Mouse (Mus musculus) inflammation-experienced regulatory T-cells (primary cell): ENCODE measurements around the gene Primpol. TPM values are rescaled to one million over a fixed set of nuclear protein-coding genes. Genes with fewer than 3 reads are reported as not detected.

ENCODE experiments used
- polyA plus RNA-seq, 2 experiments: library from polyadenylated mRNA; unstranded; fragments of 100-300 nt; shearing (Covaris generic); gene quantifications; one replicate each; pipeline ENCODE4 v1.2.1; 2017

Primpol gene
- 10 to 100 TPM; 24.3 to 30.7 TPM for polyA plus RNA-seq

DNA sequence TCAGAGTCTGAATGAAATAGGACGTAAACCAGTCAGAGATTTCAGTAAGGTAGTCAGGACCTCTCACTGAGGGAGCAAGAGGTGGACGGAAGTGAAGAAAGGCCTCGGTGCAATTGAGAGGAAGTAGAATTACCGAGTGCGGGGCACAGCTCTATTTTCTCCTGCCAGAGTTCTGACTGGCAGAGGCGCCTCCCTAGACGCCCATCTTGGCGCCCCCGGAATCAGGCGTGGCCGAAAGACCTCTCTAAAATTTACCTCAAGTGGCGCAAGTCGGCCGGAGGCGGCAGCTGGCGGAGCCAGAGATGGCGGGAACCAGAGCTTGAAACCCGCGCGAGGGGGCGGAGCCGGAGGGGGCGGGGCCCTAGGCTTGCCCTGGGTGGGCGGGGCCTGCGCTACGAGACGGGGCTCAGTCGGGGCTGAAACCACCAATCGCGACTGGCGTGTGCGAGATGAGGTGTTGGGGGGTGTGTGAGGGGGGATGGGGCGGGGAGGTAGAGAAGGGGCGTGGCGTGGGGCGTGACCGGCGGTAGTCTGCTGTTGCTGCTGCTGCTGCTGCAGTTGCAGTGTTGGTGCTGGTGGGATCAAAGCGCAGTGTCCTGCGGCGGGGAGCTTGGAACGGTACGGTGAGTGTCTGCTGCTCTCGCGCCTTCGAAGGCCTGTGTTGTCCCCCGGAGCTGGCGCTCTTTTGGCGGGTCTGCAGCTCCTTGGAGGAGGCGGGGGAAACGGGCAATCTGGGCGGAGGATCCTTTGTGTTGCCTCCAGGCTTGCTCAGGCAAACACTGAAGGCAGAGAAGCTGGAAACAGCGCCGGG lies at the start of gene Primpol, which contains the start of gene Casp3:
Gene Primpol, minus strand, starts transcription at position 334 of the 811 bp plus-strand sequence.
Gene Casp3, plus strand, starts transcription at position 413 of the 811 bp plus-strand sequence.

DNA sequence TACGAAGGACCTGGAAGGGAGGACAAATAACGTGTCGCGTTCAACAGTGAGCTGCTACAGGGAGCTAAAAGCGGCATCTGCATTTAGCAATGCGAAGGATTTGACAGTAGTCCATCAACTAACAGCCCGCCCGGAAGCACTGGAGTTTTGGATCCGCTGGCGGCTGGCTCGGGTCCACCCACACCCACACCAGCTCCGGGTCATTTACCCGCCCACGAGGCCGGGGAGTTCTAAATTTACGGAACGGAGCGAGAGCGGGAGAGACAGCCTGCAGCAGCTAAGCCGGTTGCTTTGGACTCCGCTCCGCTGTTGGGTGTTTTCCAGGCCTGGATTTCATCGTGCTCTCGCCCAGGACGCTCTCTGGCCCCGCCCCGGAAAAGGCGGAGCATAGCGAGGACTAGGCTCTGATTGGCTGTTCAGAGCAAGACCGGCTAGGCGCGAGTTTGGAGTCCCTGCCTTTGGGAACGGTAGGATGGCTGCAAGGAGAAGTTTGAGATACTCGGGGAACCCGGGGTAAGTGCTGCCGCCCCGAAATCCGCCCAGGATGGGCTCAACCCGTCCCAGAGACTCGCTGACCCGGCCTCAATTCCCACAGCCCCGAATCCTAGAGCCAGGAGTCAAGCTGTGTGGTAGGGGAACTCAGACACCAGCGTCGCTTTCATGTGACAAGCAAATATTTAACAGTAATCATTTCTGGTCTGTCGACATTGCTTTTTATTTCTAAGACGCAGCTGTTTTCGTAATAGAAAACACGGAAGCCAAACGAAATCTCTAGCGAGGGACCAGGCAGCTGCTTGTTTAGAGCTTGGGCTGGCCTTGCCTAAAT lies 65.2 kb downstream of the Primpol start, which contains the start of gene Cenpu:
Gene Cenpu, plus strand, starts transcription at position 414 of the 826 bp plus-strand sequence.

Other genes with a start within 250 kb of the Primpol start
- 10 to 100 TPM; 17.9 to 19.9 TPM for gene Acsl1, start 146.2 kb downstream of the Primpol start, polyA plus RNA-seq
- 1 to 10 TPM; 5.1 to 7.6 TPM for gene Cenpu, start 65.2 kb downstream of the Primpol start, polyA plus RNA-seq
- 10 to 100 TPM; 24.3 to 64.8 TPM for gene Casp3, start 79 bp upstream of the Primpol start, polyA plus RNA-seq
- gene Irf2, start 122.5 kb upstream of the Primpol start, polyA plus RNA-seq = 100 to 1,000 TPM; 143 to 163 TPM